Mouse (Mus musculus) neural tube, embryonic 12.5 days (tissue): Measurements from ENCODE around the gene Kazald1. TPM values are rescaled to one million over a fixed set of nuclear protein-coding genes. Genes with fewer than 3 reads are reported as not detected.

ENCODE experiments used
- ATAC-seq: fragments of 200-750 bp; cut with Nextera tagmentation; 2 replicates; pipeline ENCODE4 v1.8.0; 2017; ENCODE audit warnings: low read depth, mild to moderate bottlenecking, moderate TSS enrichment, moderate library complexity; ENCODE audit not compliant: low FRiP score
- H3K27ac ChIP-seq: fragments of 300-500 bp; sonication (generic); 2 replicates; pipeline ENCODE4 v1.5.1; 2016
- H3K27me3 ChIP-seq: fragments of 300-500 bp; sonication (generic); replicated peaks from 2 replicates; pipeline ENCODE4 v1.6.1; 2016; ENCODE audit warnings: mild to moderate bottlenecking
- H3K36me3 ChIP-seq: fragments of 300-500 bp; sonication (generic); 2 replicates; pipeline ENCODE4 v1.6.1; 2016; ENCODE audit warnings: mild to moderate bottlenecking
- H3K4me1 ChIP-seq: fragments of 300-500 bp; sonication (generic); 2 replicates; pipeline ENCODE4 v1.6.1; 2016
- H3K4me2 ChIP-seq: fragments of 300-500 bp; sonication (generic); replicated peaks from 2 replicates; pipeline ENCODE4 v1.6.1; 2016; ENCODE audit warnings: mild to moderate bottlenecking
- H3K4me3 ChIP-seq: fragments of 300-500 bp; sonication (generic); 2 replicates; pipeline ENCODE4 v1.5.1; 2016
- H3K9ac ChIP-seq: fragments of 300-500 bp; sonication (generic); 2 replicates; pipeline ENCODE4 v1.6.1; 2016; ENCODE audit warnings: mild to moderate bottlenecking
- H3K9me3 ChIP-seq: fragments of 300-500 bp; sonication (generic); 2 replicates; pipeline ENCODE4 v1.6.1; 2016; ENCODE audit warnings: mild to moderate bottlenecking
- WGBS: fragments of 180-500 bp; shearing (Covaris S2); methylation state at CpG from one replicate; pipeline ENCODE4 v1.1.7; 2016; 5-methylcytosine and 5-hydroxymethylcytosine counted together
- polyA plus RNA-seq: library from polyadenylated mRNA; unstranded; fragments of >200 nt; fragmentation: Nextera tagmentation; extraction: Ambion mirVana; gene quantifications from 2 replicates; pipeline ENCODE4 v1.2.1, GENCODE M21; 2016

Gene Kazald1
- polyA plus RNA-seq, 1 experiment from 2014 or later: 0.46 TPM

DNA sequence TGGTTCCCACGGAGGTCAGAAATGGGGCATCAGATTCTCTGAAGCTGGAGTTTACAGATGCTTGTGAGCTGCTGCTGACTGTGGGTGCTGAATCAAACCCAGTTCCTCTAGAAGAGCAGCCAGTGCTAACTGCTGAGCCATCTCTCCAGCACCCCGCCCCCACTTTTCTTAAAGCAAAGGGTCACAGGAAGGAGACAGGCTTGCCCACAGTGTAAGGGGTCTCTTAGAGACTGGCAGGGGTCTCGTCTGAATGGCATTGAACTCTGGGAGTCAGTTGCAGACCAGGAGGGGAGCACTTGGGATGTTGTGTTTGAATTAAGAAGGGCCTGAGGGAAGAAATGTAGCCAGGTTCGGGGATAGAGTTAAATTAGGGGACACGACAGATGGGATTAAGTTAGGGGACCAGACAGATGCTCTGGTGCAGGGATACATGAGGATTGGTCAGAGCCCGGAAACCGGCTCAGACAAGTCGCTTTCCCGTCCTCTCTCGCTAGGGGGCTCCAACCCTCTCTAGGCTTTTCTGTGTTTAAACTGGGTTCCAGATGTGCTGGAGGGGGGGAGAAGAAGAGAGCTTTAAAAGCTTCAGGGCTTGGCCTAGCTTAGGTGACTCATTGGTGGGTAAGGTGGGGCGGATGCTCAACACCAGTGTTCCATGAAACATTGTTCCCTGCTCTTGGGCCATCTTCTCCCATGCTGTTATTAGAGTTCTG lies 7.0 kb downstream of the Kazald1 start:
- 17% methylated on average over 11 of the region's 11 CpGs for WGBS
- no peak overlapping the region for H3K27ac ChIP-seq
- peaks cover 96% of the 10 kb centered on the region for H3K27me3 ChIP-seq
- peaks cover 21% of the 10 kb centered on the region for H3K4me1 ChIP-seq
- no peak for ATAC-seq
- H3K4me3 ChIP-seq: no peak overlapping the region
- H3K9me3 ChIP-seq: no peaks in the 10 kb centered on the region
- no peak overlapping the region for H3K4me2 ChIP-seq
- no peak overlapping the region for H3K9ac ChIP-seq
- no peaks in the 10 kb centered on the region for H3K36me3 ChIP-seq

- Histone ChIP-seq H3K27me3 (peaks cover 35% of the 10 kb centered on the region), H3K4me2 (no peak overlapping the region), H3K27ac (no peak overlapping the region), H3K9me3 (no peaks in the 10 kb centered on the region), H3K4me3 (no peak overlapping the region), H3K4me1 (no peaks in the 10 kb centered on the region), H3K9ac (no peak overlapping the region), H3K36me3 (no peaks in the 10 kb centered on the region)
- no peak for ATAC-seq
- 33% methylated on average over 11 of the region's 11 CpGs for WGBS
Measured at GRCm38 (mm10) chr19:45097868-45098267, 22.8 kb downstream of the Kazald1 start.

DNA sequence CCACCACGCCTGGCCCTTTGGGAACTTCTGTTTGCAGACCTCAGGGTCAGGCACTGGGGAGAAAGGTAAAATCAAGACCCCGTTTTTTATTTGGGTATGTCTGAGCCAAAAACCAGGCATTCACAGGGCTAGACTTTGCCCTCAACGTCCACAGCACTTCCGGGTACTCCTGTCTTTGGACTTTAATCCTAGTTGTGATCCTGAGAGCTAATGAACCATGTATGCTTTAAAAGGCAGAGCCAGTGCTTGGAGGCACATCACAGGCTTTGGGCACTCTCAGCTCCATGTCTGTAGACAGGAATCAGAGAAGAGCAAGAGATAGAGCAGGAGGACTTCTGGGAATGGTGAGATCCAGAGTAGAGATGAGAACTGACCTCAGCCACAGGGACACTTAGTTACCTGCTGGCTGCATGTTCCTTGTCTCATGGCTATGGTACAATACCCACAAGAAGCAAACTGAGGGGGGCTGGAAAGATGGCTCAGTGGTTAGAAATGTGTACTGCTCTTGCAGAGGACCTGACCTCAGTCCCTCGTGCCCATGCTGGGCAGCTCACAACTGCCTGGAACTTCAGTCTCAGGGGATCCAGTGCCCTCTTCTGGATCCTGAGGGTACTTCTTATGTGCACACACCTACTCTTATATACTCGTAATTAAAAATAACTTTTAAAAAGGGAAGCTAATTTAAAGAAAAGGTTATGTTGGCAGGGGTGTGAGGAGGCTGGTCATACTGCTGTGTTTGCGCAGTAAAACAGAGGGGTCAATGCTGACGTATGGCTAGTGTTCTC lies 25.6 kb downstream of the Kazald1 start:
- no peak for ATAC-seq
- WGBS: 80% methylated on average over 8 of the region's 8 CpGs
- H3K36me3 ChIP-seq: no peaks in the 10 kb centered on the region
- H3K4me3 ChIP-seq: no peak overlapping the region
- no peak overlapping the region for H3K27ac ChIP-seq
- peaks cover 63% of the 10 kb centered on the region for H3K27me3 ChIP-seq
- H3K9ac ChIP-seq: no peak overlapping the region
- no peaks in the 10 kb centered on the region; the same call in 1 of the 2 replicates for H3K4me1 ChIP-seq
- H3K4me2 ChIP-seq: no peak overlapping the region
- H3K9me3 ChIP-seq: no peaks in the 10 kb centered on the region

DNA sequence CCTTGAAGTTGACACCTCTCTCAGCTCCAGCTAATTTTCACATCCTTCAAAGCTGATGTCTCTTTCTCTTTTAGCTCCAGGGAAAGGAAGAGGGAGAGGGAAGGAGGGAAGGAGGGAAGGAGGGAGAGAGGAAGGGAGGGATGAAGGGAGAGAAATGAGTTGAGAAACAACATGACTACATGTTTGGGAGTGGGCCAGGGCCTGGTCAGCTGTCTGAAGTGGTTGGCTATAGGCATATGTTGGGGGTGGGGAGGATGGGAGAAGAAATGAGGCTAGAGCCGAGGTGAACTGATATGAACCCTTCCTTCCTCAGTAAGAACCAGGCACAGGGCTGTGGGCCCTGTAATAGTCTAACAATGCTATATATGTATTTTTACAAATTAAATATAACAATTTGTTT lies 30.6 kb downstream of the Kazald1 start:
- H3K9me3 ChIP-seq: no peaks in the 10 kb centered on the region
- H3K4me2 ChIP-seq: no peak overlapping the region
- no peak overlapping the region for H3K27ac ChIP-seq
- H3K4me1 ChIP-seq: no peaks in the 10 kb centered on the region; the same call in 1 of the 2 replicates
- no peak for ATAC-seq
- H3K27me3 ChIP-seq: peaks cover 85% of the 10 kb centered on the region
- WGBS: 58% methylated on average over 1 of the region's 1 CpGs
- no peak overlapping the region for H3K9ac ChIP-seq
- no peaks in the 10 kb centered on the region for H3K36me3 ChIP-seq
- H3K4me3 ChIP-seq: no peak overlapping the region

- no peaks in the 10 kb centered on the region for H3K9me3 ChIP-seq
- no peaks in the 10 kb centered on the region for H3K36me3 ChIP-seq
- H3K4me1 ChIP-seq: no peaks in the 10 kb centered on the region; the same call in 1 of the 2 replicates
- peaks cover 79% of the 10 kb centered on the region for H3K27me3 ChIP-seq
- no peak overlapping the region for H3K9ac ChIP-seq
- no peak overlapping the region for H3K4me2 ChIP-seq
- WGBS: 36% methylated on average over 6 of the region's 6 CpGs
- H3K4me3 ChIP-seq: no peak overlapping the region
- no peak overlapping the region for H3K27ac ChIP-seq
- no peak for ATAC-seq
Measured at GRCm38 (mm10) chr19:45106689-45107088, 31.6 kb downstream of the Kazald1 start.

GRCm38 (mm10) chr19:45110681-45111080 lies 35.6 kb downstream of the Kazald1 start:
- peaks cover 8% of the 10 kb centered on the region for H3K4me1 ChIP-seq
- H3K9me3 ChIP-seq: no peaks in the 10 kb centered on the region
- no peak overlapping the region for H3K4me3 ChIP-seq
- H3K27ac ChIP-seq: no peak overlapping the region
- H3K27me3 ChIP-seq: peaks cover 56% of the 10 kb centered on the region
- 77% methylated on average over 8 of the region's 8 CpGs for WGBS
- no peak overlapping the region for H3K9ac ChIP-seq
- no peak for ATAC-seq
- H3K36me3 ChIP-seq: no peaks in the 10 kb centered on the region
- H3K4me2 ChIP-seq: no peak overlapping the region

- H3K4me3 ChIP-seq: no peak overlapping the region
- peaks cover 53% of the 10 kb centered on the region for H3K27me3 ChIP-seq
- no peaks in the 10 kb centered on the region for H3K36me3 ChIP-seq
- 81% methylated on average over 6 of the region's 6 CpGs for WGBS
- H3K9ac ChIP-seq: no peak overlapping the region
- no peak overlapping the region for H3K27ac ChIP-seq
- no peaks in the 10 kb centered on the region for H3K9me3 ChIP-seq
- H3K4me2 ChIP-seq: no peak overlapping the region
- H3K4me1 ChIP-seq: peaks cover 8% of the 10 kb centered on the region
- no peak for ATAC-seq
Measured at GRCm38 (mm10) chr19:45112444-45112843, 37.4 kb downstream of the Kazald1 start.

DNA sequence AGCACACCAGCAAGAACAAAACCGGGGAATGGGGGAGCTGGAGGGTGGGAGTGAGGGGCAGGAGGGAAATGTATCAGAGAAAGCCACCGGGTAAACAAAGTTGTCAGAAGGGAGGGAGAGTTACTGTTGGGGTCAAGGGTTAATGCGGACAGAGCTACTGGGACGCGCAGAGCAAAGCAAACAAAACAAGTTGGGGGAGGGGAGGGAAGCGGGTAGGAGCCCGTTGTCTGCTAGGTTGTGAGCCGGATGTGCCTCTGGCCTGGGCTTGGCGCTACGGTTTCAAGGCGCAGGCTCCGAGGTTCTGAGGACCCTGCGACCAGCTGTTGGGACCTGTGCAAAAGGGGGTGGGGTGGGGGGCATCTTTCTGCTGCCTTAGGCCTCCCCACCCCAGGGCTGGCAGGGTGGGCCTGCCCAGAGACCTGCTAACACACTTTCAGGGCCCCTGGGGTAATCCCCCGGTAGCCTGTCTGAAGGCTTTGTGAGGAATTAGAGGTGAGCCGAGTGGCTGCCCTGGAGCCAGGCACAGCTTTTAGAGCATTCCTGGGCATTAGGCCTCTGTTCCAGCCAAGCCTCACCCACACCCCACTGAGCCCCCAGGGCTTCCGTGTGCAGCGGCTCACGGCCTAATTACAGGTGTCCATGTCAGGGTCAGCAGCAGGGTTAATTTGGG lies 38.9 kb downstream of the Kazald1 start:
- peak overlapping the region; percentile 14; the same call in 1 of the 2 replicates for H3K4me2 ChIP-seq
- H3K27me3 ChIP-seq: peaks cover 53% of the 10 kb centered on the region
- under 1% methylated on average over 18 of the region's 18 CpGs for WGBS
- H3K9ac ChIP-seq: no peak overlapping the region
- no peak for ATAC-seq
- no peaks in the 10 kb centered on the region for H3K9me3 ChIP-seq
- H3K27ac ChIP-seq: no peak overlapping the region
- peaks cover 8% of the 10 kb centered on the region for H3K4me1 ChIP-seq
- H3K36me3 ChIP-seq: no peaks in the 10 kb centered on the region
- H3K4me3 ChIP-seq: no peak overlapping the region

DNA sequence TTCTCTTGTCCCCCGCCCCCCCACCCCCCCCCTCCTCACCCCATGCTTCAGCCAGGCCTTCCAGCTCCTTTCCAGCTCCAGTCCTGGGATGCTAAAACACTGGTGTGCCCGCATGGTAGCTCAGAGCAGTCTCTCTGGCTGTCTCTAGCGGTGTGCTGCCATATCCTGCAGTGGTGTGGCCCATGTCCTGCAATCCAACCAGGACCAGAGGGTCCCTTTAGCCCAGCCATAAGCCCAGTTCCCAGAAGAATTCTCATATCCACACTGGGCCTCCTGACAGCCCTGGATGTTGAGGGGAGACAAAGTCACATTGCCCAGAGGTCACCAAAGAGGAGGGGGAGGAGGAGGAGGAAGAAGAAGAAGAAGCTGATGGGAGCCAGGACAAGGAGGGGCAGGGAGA lies 39.7 kb downstream of the Kazald1 start:
- Histone ChIP-seq H3K4me2 (no peak overlapping the region), H3K36me3 (no peaks in the 10 kb centered on the region), H3K9ac (no peak overlapping the region), H3K9me3 (no peaks in the 10 kb centered on the region), H3K27me3 (peaks cover 48% of the 10 kb centered on the region), H3K27ac (no peak overlapping the region), H3K4me3 (no peak overlapping the region), H3K4me1 (peaks cover 8% of the 10 kb centered on the region)
- no peak for ATAC-seq
- 22% methylated on average over 3 of the region's 3 CpGs for WGBS

DNA sequence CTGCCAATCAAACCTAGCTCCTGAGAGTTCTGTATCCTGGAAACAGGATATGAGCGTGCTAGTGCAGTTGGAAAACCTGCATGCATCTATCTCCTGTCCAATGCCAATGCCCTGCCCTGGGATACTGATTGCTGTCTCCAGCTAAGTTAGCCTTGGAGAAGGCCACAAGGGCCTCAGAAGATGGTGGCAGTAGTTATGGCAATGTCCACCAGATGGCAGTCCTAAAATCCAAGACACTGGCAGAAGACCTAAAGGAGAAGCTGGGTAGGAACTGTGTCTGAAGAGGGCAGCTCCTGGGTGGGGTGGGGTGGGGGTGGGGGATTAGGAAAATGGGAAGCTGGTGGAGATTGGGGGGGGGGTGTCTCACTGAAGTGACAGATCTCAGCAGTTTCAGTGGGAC lies 41.8 kb downstream of the Kazald1 start:
- H3K9me3 ChIP-seq: no peaks in the 10 kb centered on the region
- no peak overlapping the region for H3K27ac ChIP-seq
- WGBS: 69% methylated on average over 1 of the region's 1 CpGs
- no peak overlapping the region for H3K9ac ChIP-seq
- H3K4me3 ChIP-seq: no peak overlapping the region
- H3K4me2 ChIP-seq: no peak overlapping the region
- H3K27me3 ChIP-seq: peaks cover 50% of the 10 kb centered on the region
- peaks cover 8% of the 10 kb centered on the region for H3K4me1 ChIP-seq
- no peak for ATAC-seq
- H3K36me3 ChIP-seq: no peaks in the 10 kb centered on the region
